Mouse (Mus musculus): Measurements from ENCODE around the gene Chaf1a. TPM values are rescaled to one million over a fixed set of nuclear protein-coding genes. Genes with fewer than 3 reads are reported as not detected.

The Chaf1a gene
- total and polyA plus RNA-seq, 3 experiments: 49.5 to 116 TPM; not detected in 1

- no peaks in the 10 kb centered on the region for H3K36me3 ChIP-seq (ENCODE audit: control insufficient read depth in 1 of 2, insufficient read depth in 2 of 2, low read length in 2 of 2)
- H3K4me3 ChIP-seq (ENCODE audit: control insufficient read depth in 1 of 2, insufficient read depth in 1 of 2, low read depth in 2 of 2, low read length in 2 of 2): no peak overlapping the region
- TF ChIP-seq MAZ (IDR thresholded peaks at IDR 0.05; ENCODE audit: low read depth, low read length) (no peak), CHD2 (IDR thresholded peaks at IDR 0.05; ENCODE audit: low read length) (no peak), SMC3 (IDR thresholded peaks at IDR 0.05; ENCODE audit: low read depth, low read length) (no peak), POLR2AphosphoS5 (IDR thresholded peaks at IDR 0.05; ENCODE audit: borderline replicate concordance, low read depth, low read length) (no peak), GATA1 (IDR thresholded peaks at IDR 0.05; ENCODE audit: low read depth, low read length) (no peak), MEF2A (IDR thresholded peaks at IDR 0.05; ENCODE audit: extremely low read depth, insufficient replicate concordance, low read depth, low read length, poor library complexity, severe bottlenecking) (no peak), RCOR1 (IDR thresholded peaks at IDR 0.05; ENCODE audit: low read depth, low read length) (no peak), E2F4 (IDR thresholded peaks at IDR 0.05; ENCODE audit: borderline replicate concordance, low read depth, low read length) (no peak), MAX (IDR thresholded peaks at IDR 0.05; ENCODE audit: low read length) (no peak), MYB (IDR thresholded peaks at IDR 0.05; ENCODE audit: low read depth, low read length) (no peak), ETS1 (IDR thresholded peaks at IDR 0.05; ENCODE audit: low read depth, low read length) (no peak), KAT2A (conservative IDR thresholded peaks at IDR 0.05; ENCODE audit: low read depth, low read length) (no peak), ZNF384 (IDR thresholded peaks at IDR 0.05; ENCODE audit: low read depth, low read length) (no peak), MAFK (IDR thresholded peaks at IDR 0.05; ENCODE audit: borderline replicate concordance, low read depth, low read length) (no peak), ELF1 (IDR thresholded peaks at IDR 0.05; ENCODE audit: low read depth, low read length) (no peak), ZKSCAN1 (IDR thresholded peaks at IDR 0.05; ENCODE audit: low read depth, low read length) (no peak), SIN3A (IDR thresholded peaks at IDR 0.05; ENCODE audit: low read length) (no peak), BHLHE40 (IDR thresholded peaks at IDR 0.05; ENCODE audit: borderline replicate concordance, low read depth, low read length) (no peak), CTCF (IDR thresholded peaks at IDR 0.05 in 2 of 3, conservative IDR thresholded peaks at IDR 0.05 in 1 of 3; ENCODE audit: control insufficient read depth in 1 of 3, insufficient read depth in 1 of 3, low read depth in 2 of 3, low read length in 3 of 3, poor library complexity in 1 of 3, severe bottlenecking in 1 of 3) (no peak)
- DNase-seq (ENCODE audit: low read depth, low spot score): no peak
- no peaks in the 10 kb centered on the region for H3K79me2 ChIP-seq (ENCODE audit: control insufficient read depth, insufficient read depth, low read length, poor library complexity)
- no peak overlapping the region for H3K9ac ChIP-seq (ENCODE audit: control insufficient read depth, low read depth, low read length, poor library complexity, severe bottlenecking)
- H3K4me1 ChIP-seq (ENCODE audit: control insufficient read depth in 1 of 2, insufficient read depth in 2 of 2, low read length in 2 of 2): no peaks in the 10 kb centered on the region
- H3K27me3 ChIP-seq (ENCODE audit: control insufficient read depth in 1 of 2, insufficient read depth in 2 of 2, low read length in 2 of 2): no peaks in the 10 kb centered on the region
- no peak overlapping the region for H3K27ac ChIP-seq (ENCODE audit: control insufficient read depth, low read depth, low read length)
- H3K9me3 ChIP-seq (replicated peaks; ENCODE audit: insufficient read depth, low read length): no peaks in the 10 kb centered on the region
Measured at GRCm38 (mm10) chr17:56116193-56116592, 76.0 kb downstream of the Chaf1a start.

GRCm38 (mm10) chr17:56117251-56117710 is 77.0 kb downstream of the Chaf1a start, which contains the start of gene Plin5:
Gene Plin5 (minus strand): TSS chr17:56117596.
- Histone ChIP-seq H3K9ac (ENCODE audit: control insufficient read depth, low read depth, low read length, poor library complexity, severe bottlenecking) (no peak within 1 kb of the TSS), H3K36me3 (ENCODE audit: control insufficient read depth in 1 of 2, insufficient read depth in 2 of 2, low read length in 2 of 2) (no peaks in the 10 kb centered on the region), H3K4me3 (ENCODE audit: control insufficient read depth in 1 of 2, insufficient read depth in 1 of 2, low read depth in 2 of 2, low read length in 2 of 2) (no peak within 1 kb of the TSS), H3K27me3 (ENCODE audit: control insufficient read depth in 1 of 2, insufficient read depth in 2 of 2, low read length in 2 of 2) (no peaks in the 10 kb centered on the region), H3K9me3 (replicated peaks; ENCODE audit: insufficient read depth, low read length) (no peaks in the 10 kb centered on the region), H3K4me1 (ENCODE audit: control insufficient read depth in 1 of 2, insufficient read depth in 2 of 2, low read length in 2 of 2) (no peaks in the 10 kb centered on the region), H3K79me2 (ENCODE audit: control insufficient read depth, insufficient read depth, low read length, poor library complexity) (no peaks in the 10 kb centered on the region), H3K27ac (ENCODE audit: control insufficient read depth, low read depth, low read length) (no peak within 1 kb of the TSS)
- no peak for DNase-seq (ENCODE audit: low read depth, low spot score)
- TF ChIP-seq TAL1 (IDR thresholded peaks at IDR 0.05; ENCODE audit: low read length) (no peak), SMC3 (IDR thresholded peaks at IDR 0.05; ENCODE audit: low read depth, low read length) (no peak), POLR2AphosphoS2 (IDR thresholded peaks at IDR 0.05; ENCODE audit: low read length) (no peak), E2F4 (IDR thresholded peaks at IDR 0.05; ENCODE audit: borderline replicate concordance, low read depth, low read length) (no peak), JUND (IDR thresholded peaks at IDR 0.05; ENCODE audit: low read depth, low read length) (no peak), ELF1 (IDR thresholded peaks at IDR 0.05; ENCODE audit: low read depth, low read length) (no peak), USF1 (IDR thresholded peaks at IDR 0.05; ENCODE audit: low read depth, low read length) (no peak), ETS1 (IDR thresholded peaks at IDR 0.05; ENCODE audit: low read depth, low read length) (no peak)

All from MEL (cell line).